Mouse (Mus musculus) ES-Bruce4 (cell line): ENCODE measurements at regions not wholly inside any gene's neighbourhood (a gene's known extent, or its start where the extent isn't known, plus 50 kb on each side); places are given as distances from the start of the nearest gene placed in this dataset.

Experiments
- CTCF ChIP-seq: IDR thresholded peaks from one replicate; pipeline ENCODE4 v1.8.1; 2011; ENCODE audit warnings: low read depth, low read length
- EP300 ChIP-seq: IDR thresholded peaks from 2 replicates; pipeline ENCODE4 v1.6.1; 2011; ENCODE audit warnings: low read depth, low read length; ENCODE audit not compliant: insufficient read depth
- POLR2A ChIP-seq: IDR thresholded peaks from one replicate; pipeline ENCODE4 v1.8.1; 2011; ENCODE audit warnings: low read length; ENCODE audit not compliant: insufficient read depth

GRCm38 (mm10) chr13:28508184-28508583 is 250.9 kb downstream of the Gm11361 start:
- TF ChIP-seq CTCF (no peak), POLR2A (no peak), EP300 (no peak)
